Mouse (Mus musculus) erythroblast, adult 5-6 weeks (primary cell): ENCODE results near the gene Lrtm2. TPM values are rescaled to one million over a fixed set of nuclear protein-coding genes. Genes with fewer than 3 reads are reported as not detected.
"Not testable (repeated sequence)": the region's sequence is repeated elsewhere in the genome, so short reads cannot be mapped to it uniquely, and the experiment has no call there.

Source experiments
- ATAC-seq: replicated peaks from 2 replicates; pipeline ENCODE4 v1.8.0; 2016; ENCODE audit warnings: moderate number of reproducible peaks, mild to moderate bottlenecking, moderate TSS enrichment, inconsistent platforms; ENCODE audit not compliant: poor library complexity, low FRiP score, severe bottlenecking
- total RNA-seq, 2 experiments: library from RNA; stranded (forward) in 1 of 2; stranded (reverse) in 1 of 2; fragments of 150-400 nt in 1 of 2; fragments of 200-764, 138-1000 nt in 1 of 2; gene quantifications; 2 replicates each; pipeline versions ENCODE4 v1.2.3 to v1.2.4; 2015 to 2017; ENCODE audit warnings: low replicate concordance in 2 of 2

Gene Lrtm2
- not detected in 2 replicates for total RNA-seq (2015; ENCODE audit: low replicate concordance)
- total RNA-seq (2017; ENCODE audit: low replicate concordance), result not detected in 2 replicates

- ATAC-seq, result no peak
Observed at GRCm38 (mm10) chr6:119330506-119330905, at the start of gene Lrtm2. Lrtm2 (minus strand) TSS chr6:119330766.

GRCm38 (mm10) chr6:119378631-119379030 is 48.1 kb upstream of the Lrtm2 start:
- ATAC-seq, result no peak

GRCm38 (mm10) chr6:119377613-119378012 is 47.0 kb upstream of the Lrtm2 start:
- ATAC-seq, result no peak

GRCm38 (mm10) chr6:119375035-119375434 is 44.5 kb upstream of the Lrtm2 start:
- ATAC-seq, result no peak

GRCm38 (mm10) chr6:119373000-119373705 is 42.6 kb upstream of the Lrtm2 start:
- ATAC-seq, result no peak

- ATAC-seq, result no peak
Observed at GRCm38 (mm10) chr6:119372237-119372636, 41.7 kb upstream of the Lrtm2 start.

- ATAC-seq, result no peak
Observed at GRCm38 (mm10) chr6:119371624-119372023, 41.1 kb upstream of the Lrtm2 start.

- ATAC-seq, result 0 out of 2 replicates have a peak, but pooled peaks have one; percentile 11
Observed at GRCm38 (mm10) chr6:119367382-119367781, 36.8 kb upstream of the Lrtm2 start.

GRCm38 (mm10) chr6:119366800-119367199 is 36.2 kb upstream of the Lrtm2 start:
- peak; percentile 79 for ATAC-seq

- ATAC-seq, result no peak
Observed at GRCm38 (mm10) chr6:119363593-119363992, 33.0 kb upstream of the Lrtm2 start.

- ATAC-seq, result peak; percentile 66; the same call in 1 of the 2 replicates
Observed at GRCm38 (mm10) chr6:119360925-119361702, 30.5 kb upstream of the Lrtm2 start.

GRCm38 (mm10) chr6:119360250-119360649 is 29.7 kb upstream of the Lrtm2 start:
- not testable (repeated sequence) for ATAC-seq

- ATAC-seq, result no peak
Observed at GRCm38 (mm10) chr6:119358020-119358571, 27.5 kb upstream of the Lrtm2 start.

GRCm38 (mm10) chr6:119352501-119352900 is 21.9 kb upstream of the Lrtm2 start:
- ATAC-seq, result no peak

- ATAC-seq, result no peak
Observed at GRCm38 (mm10) chr6:119351656-119352055, 21.1 kb upstream of the Lrtm2 start.

- no peak for ATAC-seq
Observed at GRCm38 (mm10) chr6:119350703-119351198, 20.2 kb upstream of the Lrtm2 start.

GRCm38 (mm10) chr6:119348234-119348633 is 17.7 kb upstream of the Lrtm2 start:
- no peak for ATAC-seq

GRCm38 (mm10) chr6:119347813-119348212 is 17.2 kb upstream of the Lrtm2 start:
- ATAC-seq, result no peak

GRCm38 (mm10) chr6:119346257-119346656 is 15.7 kb upstream of the Lrtm2 start:
- ATAC-seq, result no peak

- no peak for ATAC-seq
Observed at GRCm38 (mm10) chr6:119341409-119341808, 10.8 kb upstream of the Lrtm2 start.
